Mouse (Mus musculus): ENCODE measurements around the gene Arl8b. TPM values are rescaled to one million over a fixed set of nuclear protein-coding genes. Genes with fewer than 3 reads are reported as not detected.

The Arl8b gene
- polyA plus RNA-seq, 1 experiment from 2014 or later = 71.5 TPM

GRCm38 (mm10) chr6:108785551-108785950 lies 2.7 kb downstream of the Arl8b start:
- no peak overlapping the region for H3K9ac ChIP-seq (ENCODE audit: low read length)
- H3K9me3 ChIP-seq (ENCODE audit: control insufficient read depth, low read length) = no peaks in the 10 kb centered on the region
- H3K36me3 ChIP-seq (ENCODE audit: control insufficient read depth, insufficient read depth, low read length) = no peaks in the 10 kb centered on the region
- WGBS = 88% methylated on average over 3 of the region's 3 CpGs
- no peak overlapping the region for H3K4me3 ChIP-seq (ENCODE audit: control insufficient read depth in 1 of 2, insufficient read depth in 1 of 2, low read depth in 1 of 2, low read length in 2 of 2)
- H3K27me3 ChIP-seq (ENCODE audit: control insufficient read depth, insufficient read depth, low read length) = no peaks in the 10 kb centered on the region
- no peak overlapping the region for H3K4me2 ChIP-seq (ENCODE audit: low read length)
- ATAC-seq (ENCODE audit: insufficient number of reproducible peaks, insufficient read depth, low FRiP score, low read depth) = no peak
- H3K4me1 ChIP-seq (ENCODE audit: control insufficient read depth in 2 of 2, insufficient read depth in 2 of 2, low read length in 2 of 2) = peaks cover 6 to 19% of the 10 kb centered on the region in 2 experiments
- no peak overlapping the region for H3K27ac ChIP-seq (replicated peaks in 1 of 2; ENCODE audit: control insufficient read depth in 1 of 2, insufficient read depth in 1 of 2, low read depth in 2 of 2, low read length in 2 of 2)

- no peaks in the 10 kb centered on the region for H3K9me3 ChIP-seq (ENCODE audit: control insufficient read depth, low read length)
- H3K4me2 ChIP-seq (ENCODE audit: low read length) = no peak overlapping the region
- no peak for ATAC-seq (ENCODE audit: insufficient number of reproducible peaks, insufficient read depth, low FRiP score, low read depth)
- H3K4me1 ChIP-seq (ENCODE audit: control insufficient read depth in 2 of 2, insufficient read depth in 2 of 2, low read length in 2 of 2) = peaks cover 2 to 12% of the 10 kb centered on the region in 2 experiments; a peak in 2 of 4 replicates
- H3K4me3 ChIP-seq (ENCODE audit: control insufficient read depth in 1 of 2, insufficient read depth in 1 of 2, low read depth in 1 of 2, low read length in 2 of 2) = no peak overlapping the region
- H3K27me3 ChIP-seq (ENCODE audit: control insufficient read depth, insufficient read depth, low read length) = no peaks in the 10 kb centered on the region
- no peak overlapping the region for H3K9ac ChIP-seq (ENCODE audit: low read length)
- 72% methylated on average over 5 of the region's 5 CpGs for WGBS
- no peak overlapping the region for H3K27ac ChIP-seq (replicated peaks in 1 of 2; ENCODE audit: control insufficient read depth in 1 of 2, insufficient read depth in 1 of 2, low read depth in 2 of 2, low read length in 2 of 2)
- no peaks in the 10 kb centered on the region for H3K36me3 ChIP-seq (ENCODE audit: control insufficient read depth, insufficient read depth, low read length)
These were observed 8.6 kb downstream of the Arl8b start for GRCm38 (mm10) chr6:108791498-108791897.

GRCm38 (mm10) chr6:108795912-108796311 lies 13.0 kb downstream of the Arl8b start:
- Histone ChIP-seq H3K36me3 (ENCODE audit: control insufficient read depth, insufficient read depth, low read length) (no peaks in the 10 kb centered on the region), H3K27ac (replicated peaks in 1 of 2; ENCODE audit: control insufficient read depth in 1 of 2, insufficient read depth in 1 of 2, low read depth in 2 of 2, low read length in 2 of 2) (no peak overlapping the region), H3K4me1 (ENCODE audit: control insufficient read depth in 2 of 2, insufficient read depth in 2 of 2, low read length in 2 of 2) (peaks cover 2 to 16% of the 10 kb centered on the region in 2 experiments; a peak in 2 of 4 replicates), H3K4me3 (ENCODE audit: control insufficient read depth in 1 of 2, insufficient read depth in 1 of 2, low read depth in 1 of 2, low read length in 2 of 2) (no peak overlapping the region), H3K4me2 (ENCODE audit: low read length) (no peak overlapping the region), H3K9me3 (ENCODE audit: control insufficient read depth, low read length) (no peaks in the 10 kb centered on the region), H3K9ac (ENCODE audit: low read length) (no peak overlapping the region), H3K27me3 (ENCODE audit: control insufficient read depth, insufficient read depth, low read length) (no peaks in the 10 kb centered on the region)
- ATAC-seq (ENCODE audit: insufficient number of reproducible peaks, insufficient read depth, low FRiP score, low read depth) = no peak
- 33% methylated on average over 1 of the region's 1 CpGs for WGBS

- no peaks in the 10 kb centered on the region for H3K9me3 ChIP-seq (ENCODE audit: control insufficient read depth, low read length)
- H3K27ac ChIP-seq (replicated peaks in 1 of 2; ENCODE audit: control insufficient read depth in 1 of 2, insufficient read depth in 1 of 2, low read depth in 2 of 2, low read length in 2 of 2) = no peak overlapping the region
- H3K36me3 ChIP-seq (ENCODE audit: control insufficient read depth, insufficient read depth, low read length) = no peaks in the 10 kb centered on the region
- H3K4me2 ChIP-seq (ENCODE audit: low read length) = no peak overlapping the region
- H3K9ac ChIP-seq (ENCODE audit: low read length) = no peak overlapping the region
- 68% methylated on average over 2 of the region's 2 CpGs for WGBS
- peaks cover 2 to 16% of the 10 kb centered on the region in 2 experiments; a peak in 2 of 4 replicates for H3K4me1 ChIP-seq (ENCODE audit: control insufficient read depth in 2 of 2, insufficient read depth in 2 of 2, low read length in 2 of 2)
- no peak overlapping the region for H3K4me3 ChIP-seq (ENCODE audit: control insufficient read depth in 1 of 2, insufficient read depth in 1 of 2, low read depth in 1 of 2, low read length in 2 of 2)
- no peak for ATAC-seq (ENCODE audit: insufficient number of reproducible peaks, insufficient read depth, low FRiP score, low read depth)
- no peaks in the 10 kb centered on the region for H3K27me3 ChIP-seq (ENCODE audit: control insufficient read depth, insufficient read depth, low read length)
These were observed 13.8 kb downstream of the Arl8b start for GRCm38 (mm10) chr6:108796706-108797105.

- Histone ChIP-seq H3K4me2 (ENCODE audit: low read length) (no peak overlapping the region), H3K4me1 (ENCODE audit: control insufficient read depth in 2 of 2, insufficient read depth in 2 of 2, low read length in 2 of 2) (no peaks in the 10 kb centered on the region; a peak in 1 of 4 replicates), H3K36me3 (ENCODE audit: control insufficient read depth, insufficient read depth, low read length) (no peaks in the 10 kb centered on the region), H3K27ac (replicated peaks in 1 of 2; ENCODE audit: control insufficient read depth in 1 of 2, insufficient read depth in 1 of 2, low read depth in 2 of 2, low read length in 2 of 2) (no peak overlapping the region), H3K9ac (ENCODE audit: low read length) (no peak overlapping the region), H3K9me3 (ENCODE audit: control insufficient read depth, low read length) (no peaks in the 10 kb centered on the region), H3K27me3 (ENCODE audit: control insufficient read depth, insufficient read depth, low read length) (no peaks in the 10 kb centered on the region), H3K4me3 (ENCODE audit: control insufficient read depth in 1 of 2, insufficient read depth in 1 of 2, low read depth in 1 of 2, low read length in 2 of 2) (no peak overlapping the region)
- ATAC-seq (ENCODE audit: insufficient number of reproducible peaks, insufficient read depth, low FRiP score, low read depth) = no peak
- 61% methylated on average over 1 of the region's 1 CpGs for WGBS
These were observed 22.3 kb downstream of the Arl8b start for GRCm38 (mm10) chr6:108805194-108805593.

GRCm38 (mm10) chr6:108805871-108806270 lies 23.0 kb downstream of the Arl8b start:
- no peaks in the 10 kb centered on the region for H3K36me3 ChIP-seq (ENCODE audit: control insufficient read depth, insufficient read depth, low read length)
- no peaks in the 10 kb centered on the region for H3K27me3 ChIP-seq (ENCODE audit: control insufficient read depth, insufficient read depth, low read length)
- H3K27ac ChIP-seq (replicated peaks in 1 of 2; ENCODE audit: control insufficient read depth in 1 of 2, insufficient read depth in 1 of 2, low read depth in 2 of 2, low read length in 2 of 2) = no peak overlapping the region
- H3K9me3 ChIP-seq (ENCODE audit: control insufficient read depth, low read length) = no peaks in the 10 kb centered on the region
- H3K4me1 ChIP-seq (ENCODE audit: control insufficient read depth in 2 of 2, insufficient read depth in 2 of 2, low read length in 2 of 2) = no peaks in the 10 kb centered on the region; a peak in 1 of 4 replicates
- no peak overlapping the region for H3K4me2 ChIP-seq (ENCODE audit: low read length)
- ATAC-seq (ENCODE audit: insufficient number of reproducible peaks, insufficient read depth, low FRiP score, low read depth) = no peak
- H3K4me3 ChIP-seq (ENCODE audit: control insufficient read depth in 1 of 2, insufficient read depth in 1 of 2, low read depth in 1 of 2, low read length in 2 of 2) = no peak overlapping the region
- WGBS = 78% methylated on average over 7 of the region's 7 CpGs
- H3K9ac ChIP-seq (ENCODE audit: low read length) = no peak overlapping the region

GRCm38 (mm10) chr6:108807446-108807845 lies 24.5 kb downstream of the Arl8b start:
- no peaks in the 10 kb centered on the region for H3K9me3 ChIP-seq (ENCODE audit: control insufficient read depth, low read length)
- H3K27ac ChIP-seq (replicated peaks in 1 of 2; ENCODE audit: control insufficient read depth in 1 of 2, insufficient read depth in 1 of 2, low read depth in 2 of 2, low read length in 2 of 2) = no peak overlapping the region
- no peaks in the 10 kb centered on the region for H3K27me3 ChIP-seq (ENCODE audit: control insufficient read depth, insufficient read depth, low read length)
- H3K36me3 ChIP-seq (ENCODE audit: control insufficient read depth, insufficient read depth, low read length) = no peaks in the 10 kb centered on the region
- ATAC-seq (ENCODE audit: insufficient number of reproducible peaks, insufficient read depth, low FRiP score, low read depth) = no peak
- 67% methylated on average over 3 of the region's 3 CpGs for WGBS
- H3K9ac ChIP-seq (ENCODE audit: low read length) = no peak overlapping the region
- no peak overlapping the region for H3K4me2 ChIP-seq (ENCODE audit: low read length)
- no peak overlapping the region for H3K4me3 ChIP-seq (ENCODE audit: control insufficient read depth in 1 of 2, insufficient read depth in 1 of 2, low read depth in 1 of 2, low read length in 2 of 2)
- no peaks in the 10 kb centered on the region; a peak in 1 of 4 replicates for H3K4me1 ChIP-seq (ENCODE audit: control insufficient read depth in 2 of 2, insufficient read depth in 2 of 2, low read length in 2 of 2)

- ATAC-seq (ENCODE audit: insufficient number of reproducible peaks, insufficient read depth, low FRiP score, low read depth) = no peak
- Histone ChIP-seq H3K27me3 (ENCODE audit: control insufficient read depth, insufficient read depth, low read length) (no peaks in the 10 kb centered on the region), H3K27ac (replicated peaks in 1 of 2; ENCODE audit: control insufficient read depth in 1 of 2, insufficient read depth in 1 of 2, low read depth in 2 of 2, low read length in 2 of 2) (no peak overlapping the region), H3K4me1 (ENCODE audit: control insufficient read depth in 2 of 2, insufficient read depth in 2 of 2, low read length in 2 of 2) (no peaks in the 10 kb centered on the region; a peak in 1 of 4 replicates), H3K9ac (ENCODE audit: low read length) (no peak overlapping the region), H3K9me3 (ENCODE audit: control insufficient read depth, low read length) (no peaks in the 10 kb centered on the region), H3K4me3 (ENCODE audit: control insufficient read depth in 1 of 2, insufficient read depth in 1 of 2, low read depth in 1 of 2, low read length in 2 of 2) (no peak overlapping the region), H3K4me2 (ENCODE audit: low read length) (no peak overlapping the region), H3K36me3 (ENCODE audit: control insufficient read depth, insufficient read depth, low read length) (0 out of 2 replicates have a peak, but pooled peaks cover 3% of the 10 kb centered on the region)
- WGBS = 68% methylated on average over 1 of the region's 1 CpGs
These were observed 25.9 kb downstream of the Arl8b start for GRCm38 (mm10) chr6:108808786-108809185.

Measured in heart, embryonic 14.5 days (tissue).